Mouse (Mus musculus): ENCODE measurements around the gene Stx3.

GRCm38 (mm10) chr19:11817586-11817985 is 1.6 kb downstream of the Stx3 start:
- TF ChIP-seq CTCF (IDR thresholded peaks at IDR 0.05; ENCODE audit: borderline replicate concordance, insufficient read depth, low read depth, low read length) (no peak), POLR2A (IDR thresholded peaks at IDR 0.05; ENCODE audit: borderline replicate concordance, insufficient read depth, low read length) (no peak)
